Mouse (Mus musculus) liver, embryonic 15.5 days (tissue): ENCODE results near the gene Znrf2. TPM values are rescaled to one million over a fixed set of nuclear protein-coding genes. Genes with fewer than 3 reads are reported as not detected.
A peak's percentile ranks its signal among the peaks of the same experiment; 100 is the strongest.

ENCODE experiments used
- ATAC-seq: fragments of 200-750 bp; cut with Nextera tagmentation; 2 replicates; pipeline ENCODE4 v1.8.0; 2017; ENCODE audit warnings: moderate number of reproducible peaks, mild to moderate bottlenecking, moderate library complexity; ENCODE audit not compliant: insufficient read depth
- H3K27ac ChIP-seq: fragments of 300-500 bp; sonication (generic); replicated peaks from 2 replicates; pipeline ENCODE4 v1.5.1; 2015; ENCODE audit warnings: mild to moderate bottlenecking, inconsistent platforms
- H3K27me3 ChIP-seq: fragments of 300-500 bp; sonication (generic); 2 replicates; pipeline ENCODE4 v1.6.1; 2015; ENCODE audit warnings: mild to moderate bottlenecking, inconsistent platforms
- H3K36me3 ChIP-seq: fragments of 300-500 bp; sonication (generic); replicated peaks from 2 replicates; pipeline ENCODE4 v1.6.1; 2015; ENCODE audit warnings: moderate library complexity, mild to moderate bottlenecking, inconsistent platforms
- H3K4me1 ChIP-seq: fragments of 300-500 bp; sonication (generic); replicated peaks from 2 replicates; pipeline ENCODE4 v1.6.1; 2015; ENCODE audit warnings: inconsistent platforms
- H3K4me2 ChIP-seq: fragments of 300-500 bp; sonication (generic); 2 replicates; pipeline ENCODE4 v1.6.1; 2015; ENCODE audit warnings: moderate library complexity, mild to moderate bottlenecking, inconsistent platforms
- H3K4me3 ChIP-seq: fragments of 300-500 bp; sonication (generic); replicated peaks from 2 replicates; pipeline ENCODE4 v1.5.1; 2015; ENCODE audit warnings: mild to moderate bottlenecking, inconsistent platforms
- H3K9ac ChIP-seq: fragments of 300-500 bp; sonication (generic); 2 replicates; pipeline ENCODE4 v1.6.1; 2015; ENCODE audit warnings: moderate library complexity, mild to moderate bottlenecking, inconsistent platforms
- H3K9me3 ChIP-seq: fragments of 300-500 bp; sonication (generic); replicated peaks from 2 replicates; pipeline ENCODE4 v1.6.1; 2016; ENCODE audit warnings: inconsistent platforms
- WGBS: fragments of 180-500 bp; shearing (Covaris S2); methylation state at CpG from one replicate; pipeline ENCODE4 v1.1.7; 2015; ENCODE audit warnings: mixed read lengths; ENCODE audit not compliant: insufficient replicate concordance; 5-methylcytosine and 5-hydroxymethylcytosine counted together
- polyA plus RNA-seq: library from polyadenylated mRNA; unstranded; fragments of >200 nt; fragmentation: Nextera tagmentation; extraction: Ambion mirVana; gene quantifications from 2 replicates; pipeline ENCODE4 v1.2.1, GENCODE M21; 2015

The Znrf2 gene
- 2.1 and 2.2 TPM in 2 replicates for polyA plus RNA-seq

DNA sequence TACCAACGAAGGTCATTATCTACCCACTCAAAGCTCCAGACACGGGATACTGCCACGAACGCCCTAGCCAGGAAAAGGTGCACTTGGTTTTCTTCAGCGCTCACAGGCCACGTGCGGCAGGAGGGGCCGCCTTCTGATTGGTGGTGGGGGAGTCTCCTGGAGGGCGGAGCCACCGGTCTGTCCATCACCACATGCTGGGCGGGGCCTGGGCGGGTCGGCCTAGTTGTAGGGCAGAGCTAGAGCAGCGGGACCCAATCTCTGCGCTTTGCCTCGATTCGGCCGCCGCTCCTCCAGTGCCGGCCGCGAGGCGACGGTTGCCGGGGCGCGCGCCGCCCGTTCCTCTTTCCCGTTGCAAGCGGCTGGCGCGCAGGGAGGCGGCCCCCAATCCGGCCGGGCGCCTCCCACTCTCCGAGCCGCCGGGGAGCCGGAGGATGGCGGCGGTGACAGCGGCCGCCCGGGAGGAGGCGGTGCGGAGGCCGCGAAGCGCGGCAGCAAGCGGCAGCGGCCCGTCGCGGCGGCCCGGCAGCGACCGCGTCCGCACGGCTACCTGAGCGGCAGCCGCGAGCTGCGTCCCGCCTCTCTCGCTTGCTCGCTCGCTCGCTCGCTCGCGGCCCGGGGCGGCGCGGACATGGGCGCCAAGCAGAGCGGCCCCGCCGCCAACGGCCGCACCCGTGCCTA is at the start of gene Znrf2:
Znrf2 (plus strand) TSS at position 529 of the 678 bp plus-strand sequence.
- no peaks in the 10 kb centered on the region for H3K27me3 ChIP-seq
- peaks cover 50% of the 10 kb centered on the region for H3K4me1 ChIP-seq
- under 1% methylated on average over 79 of the region's 88 CpGs for WGBS
- H3K9me3 ChIP-seq, result no peaks in the 10 kb centered on the region
- H3K36me3 ChIP-seq, result no peaks in the 10 kb centered on the region
- H3K27ac ChIP-seq, result peak within 1 kb of the TSS; percentile 96
- peak; percentile 98 for ATAC-seq
- peak within 1 kb of the TSS; percentile 88 for H3K9ac ChIP-seq
- peak within 1 kb of the TSS; percentile 85 for H3K4me3 ChIP-seq
- peak within 1 kb of the TSS; percentile 92 for H3K4me2 ChIP-seq

DNA sequence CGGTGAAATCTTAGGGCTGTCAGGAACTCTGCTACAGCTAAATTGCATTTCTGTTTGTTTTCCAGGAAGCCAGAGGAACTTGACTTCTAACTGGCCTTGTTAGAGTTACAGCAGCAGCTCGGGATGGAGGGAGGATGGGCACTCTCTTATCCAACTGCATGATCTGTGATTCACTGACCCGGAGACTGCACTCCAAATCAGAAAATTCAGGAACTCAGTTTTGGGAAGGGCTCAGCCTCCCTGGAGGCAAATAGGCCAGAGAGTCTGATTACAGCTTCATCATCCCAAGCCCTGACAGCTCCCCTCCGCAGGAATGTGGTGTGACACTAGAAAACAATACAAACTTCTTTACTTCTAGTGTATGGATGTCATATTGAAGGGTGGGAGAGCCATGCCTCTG is 49.0 kb upstream of the Znrf2 start:
- WGBS, result 31% methylated on average over 4 of the region's 4 CpGs
- Histone ChIP-seq H3K27me3 (no peaks in the 10 kb centered on the region), H3K27ac (no peak overlapping the region), H3K36me3 (no peaks in the 10 kb centered on the region), H3K9me3 (no peaks in the 10 kb centered on the region), H3K4me2 (no peak overlapping the region), H3K4me1 (no peaks in the 10 kb centered on the region; the same call in 1 of the 2 replicates), H3K4me3 (no peak overlapping the region), H3K9ac (no peak overlapping the region)
- no peak for ATAC-seq

DNA sequence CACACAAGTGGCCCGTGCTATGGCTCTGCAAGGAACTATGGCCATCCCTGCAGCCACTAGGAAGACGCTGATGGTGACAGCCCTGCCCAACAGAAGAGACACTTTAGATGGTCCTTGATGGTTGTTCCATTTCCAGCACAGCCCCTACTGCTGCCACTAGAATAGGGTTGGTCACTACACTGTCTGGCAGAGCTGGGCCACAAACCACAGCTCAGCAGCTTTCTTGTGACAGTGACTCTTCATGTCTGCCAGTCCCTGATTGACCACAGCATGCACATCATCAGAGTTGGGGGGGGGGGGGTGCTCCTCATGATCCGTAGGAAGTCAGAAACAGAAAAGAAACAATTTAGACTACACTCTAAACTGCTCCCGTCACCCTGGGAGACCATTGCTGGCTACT is 46.0 kb upstream of the Znrf2 start:
- H3K4me1 ChIP-seq, result peaks cover 3% of the 10 kb centered on the region; the same call in 1 of the 2 replicates
- 57% methylated on average over 4 of the region's 4 CpGs for WGBS
- H3K36me3 ChIP-seq, result no peaks in the 10 kb centered on the region
- H3K4me3 ChIP-seq, result no peak overlapping the region
- H3K27ac ChIP-seq, result no peak overlapping the region
- no peak for ATAC-seq
- no peak overlapping the region for H3K4me2 ChIP-seq
- no peaks in the 10 kb centered on the region for H3K9me3 ChIP-seq
- no peaks in the 10 kb centered on the region for H3K27me3 ChIP-seq
- no peak overlapping the region for H3K9ac ChIP-seq

DNA sequence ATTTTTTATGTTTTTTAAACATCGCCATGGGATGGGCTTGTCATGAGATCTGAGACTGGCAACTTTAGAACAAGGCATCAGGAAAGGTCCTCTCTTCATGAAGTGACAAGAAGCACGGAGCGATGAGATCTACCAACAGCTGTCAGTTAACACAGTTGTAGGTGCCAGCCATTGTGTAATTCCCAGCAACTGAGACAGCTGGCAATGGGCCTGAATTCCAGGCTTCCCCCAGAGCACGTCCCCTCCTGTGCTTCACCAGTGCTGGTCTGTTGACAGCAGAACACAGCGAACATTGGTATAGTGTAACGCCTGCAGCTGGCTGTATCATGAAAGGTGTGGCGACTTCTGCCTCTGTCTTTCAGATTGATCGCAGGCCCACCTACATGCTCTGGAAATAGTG is 45.5 kb upstream of the Znrf2 start:
- no peaks in the 10 kb centered on the region for H3K27me3 ChIP-seq
- WGBS, result 74% methylated on average over 8 of the region's 8 CpGs
- H3K36me3 ChIP-seq, result no peaks in the 10 kb centered on the region
- H3K4me1 ChIP-seq, result peaks cover 3% of the 10 kb centered on the region; the same call in 1 of the 2 replicates
- no peak overlapping the region for H3K4me3 ChIP-seq
- no peak overlapping the region for H3K4me2 ChIP-seq
- no peak for ATAC-seq
- no peak overlapping the region for H3K27ac ChIP-seq
- no peaks in the 10 kb centered on the region for H3K9me3 ChIP-seq
- no peak overlapping the region for H3K9ac ChIP-seq

DNA sequence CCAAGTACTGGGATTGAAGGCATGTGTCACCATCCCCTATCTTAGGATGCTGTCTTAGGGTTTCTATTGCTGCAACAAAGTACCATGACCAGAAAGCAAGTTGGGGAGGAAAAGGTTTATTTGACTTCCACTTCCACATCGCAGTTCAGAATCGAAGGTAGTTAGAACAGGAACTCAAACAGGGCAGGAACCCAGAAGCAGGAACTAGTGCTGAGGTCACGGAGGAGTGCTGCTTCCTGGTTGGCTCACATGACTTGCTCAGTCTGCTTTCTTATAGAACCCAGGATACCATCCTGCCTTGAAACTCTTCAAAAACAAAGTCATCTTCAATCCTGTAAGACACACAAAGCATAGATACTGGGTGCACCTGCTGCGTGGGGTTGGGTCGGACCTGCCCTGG is 44.6 kb upstream of the Znrf2 start:
- 71% methylated on average over 5 of the region's 5 CpGs for WGBS
- no peak for ATAC-seq
- Histone ChIP-seq H3K4me1 (peaks cover 3% of the 10 kb centered on the region; the same call in 1 of the 2 replicates), H3K36me3 (no peaks in the 10 kb centered on the region), H3K4me2 (no peak overlapping the region), H3K9ac (no peak overlapping the region), H3K9me3 (no peaks in the 10 kb centered on the region), H3K27me3 (no peaks in the 10 kb centered on the region), H3K27ac (no peak overlapping the region), H3K4me3 (no peak overlapping the region)

GRCm38 (mm10) chr6:54775739-54776138 is 41.0 kb upstream of the Znrf2 start:
- no peak for ATAC-seq
- no peaks in the 10 kb centered on the region for H3K36me3 ChIP-seq
- H3K27me3 ChIP-seq, result no peaks in the 10 kb centered on the region

GRCm38 (mm10) chr6:54777661-54778060 is 39.1 kb upstream of the Znrf2 start:
- Histone ChIP-seq H3K4me1 (0 out of 2 replicates have a peak, but pooled peaks cover 3% of the 10 kb centered on the region), H3K4me3 (no peak overlapping the region), H3K9ac (no peak overlapping the region), H3K36me3 (no peaks in the 10 kb centered on the region), H3K4me2 (no peak overlapping the region), H3K9me3 (no peaks in the 10 kb centered on the region), H3K27me3 (no peaks in the 10 kb centered on the region), H3K27ac (no peak overlapping the region)
- no peak for ATAC-seq
- 58% methylated on average over 8 of the region's 8 CpGs for WGBS

More at GRCm38 (mm10) chr6:54775739-54776138, 41.0 kb upstream of the Znrf2 start:
- Histone ChIP-seq H3K4me1 (0 out of 2 replicates have a peak, but pooled peaks cover 3% of the 10 kb centered on the region), H3K27ac (no peak overlapping the region), H3K4me3 (no peak overlapping the region), H3K4me2 (no peak overlapping the region), H3K9ac (no peak overlapping the region), H3K9me3 (no peaks in the 10 kb centered on the region)

DNA sequence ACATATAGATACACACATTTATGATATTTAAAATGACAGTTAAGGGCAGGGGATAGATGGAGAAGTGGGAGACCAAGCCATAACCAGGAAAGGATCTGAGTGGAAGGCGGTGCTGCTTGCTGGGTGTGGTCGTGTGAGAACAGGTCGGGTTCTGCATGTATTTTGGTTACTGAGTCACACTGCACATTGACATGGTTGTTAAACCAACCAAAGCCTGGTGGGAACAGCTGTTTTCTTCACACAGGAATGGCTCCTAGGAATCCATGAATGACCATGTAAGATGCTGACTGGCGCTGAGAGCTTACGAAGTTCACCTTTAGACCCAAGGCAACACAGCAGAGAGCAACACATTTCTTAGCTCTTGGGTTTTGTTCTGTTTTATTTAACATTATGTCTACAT is 36.7 kb upstream of the Znrf2 start:
- no peak overlapping the region for H3K4me3 ChIP-seq
- no peak for ATAC-seq
- 67% methylated on average over 5 of the region's 5 CpGs for WGBS

GRCm38 (mm10) chr6:54780569-54781304 is 36.0 kb upstream of the Znrf2 start:
- 21% methylated on average over 5 of the region's 5 CpGs for WGBS
- H3K4me3 ChIP-seq, result no peak overlapping the region
- no peak overlapping the region for H3K9ac ChIP-seq
- no peaks in the 10 kb centered on the region for H3K36me3 ChIP-seq
- ATAC-seq, result no peak
- no peak overlapping the region for H3K4me2 ChIP-seq
- no peak overlapping the region for H3K27ac ChIP-seq
- H3K4me1 ChIP-seq, result 0 out of 2 replicates have a peak, but pooled peaks cover under 1% of the 10 kb centered on the region
- H3K9me3 ChIP-seq, result no peaks in the 10 kb centered on the region
- no peaks in the 10 kb centered on the region for H3K27me3 ChIP-seq

More for the DNA sequence above, 36.7 kb upstream of the Znrf2 start:
- H3K27me3 ChIP-seq, result no peaks in the 10 kb centered on the region
- 0 out of 2 replicates have a peak, but pooled peaks cover 3% of the 10 kb centered on the region for H3K4me1 ChIP-seq
- no peaks in the 10 kb centered on the region for H3K36me3 ChIP-seq
- no peaks in the 10 kb centered on the region for H3K9me3 ChIP-seq
- no peak overlapping the region for H3K27ac ChIP-seq
- no peak overlapping the region for H3K4me2 ChIP-seq
- no peak overlapping the region for H3K9ac ChIP-seq

DNA sequence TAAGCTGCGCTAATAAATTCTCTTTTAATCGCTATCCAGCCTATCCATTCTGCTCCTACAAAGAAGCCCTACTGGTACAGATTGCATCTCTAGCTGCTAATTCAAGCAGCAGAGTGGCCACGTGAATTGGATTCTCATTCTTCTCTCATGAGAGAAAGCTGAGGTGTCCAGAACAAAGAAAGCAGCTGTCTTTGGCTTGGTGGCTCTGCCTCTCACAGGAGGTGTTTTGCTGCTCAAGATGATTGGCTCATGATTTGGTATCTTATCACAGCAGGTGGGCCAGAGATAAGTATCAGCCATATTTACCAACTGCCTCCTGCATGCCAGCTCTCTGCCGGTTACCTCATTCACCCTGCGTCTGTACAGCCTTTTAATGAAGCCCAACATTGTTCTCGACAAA is 34.8 kb upstream of the Znrf2 start:
- ATAC-seq, result no peak
- Histone ChIP-seq H3K36me3 (no peaks in the 10 kb centered on the region), H3K9ac (no peak overlapping the region), H3K4me2 (no peak overlapping the region), H3K27me3 (no peaks in the 10 kb centered on the region), H3K4me1 (no peaks in the 10 kb centered on the region), H3K27ac (no peak overlapping the region), H3K4me3 (no peak overlapping the region), H3K9me3 (no peaks in the 10 kb centered on the region)
- WGBS, result 57% methylated on average over 6 of the region's 6 CpGs

- H3K4me2 ChIP-seq, result no peak overlapping the region
- H3K4me1 ChIP-seq, result 0 out of 2 replicates have a peak, but pooled peaks cover 2% of the 10 kb centered on the region
- ATAC-seq, result no peak
- no peak overlapping the region for H3K27ac ChIP-seq
- WGBS, result 68% methylated on average over 5 of the region's 5 CpGs
- no peaks in the 10 kb centered on the region for H3K9me3 ChIP-seq
- no peaks in the 10 kb centered on the region for H3K27me3 ChIP-seq
- H3K9ac ChIP-seq, result no peak overlapping the region
- H3K4me3 ChIP-seq, result no peak overlapping the region
- H3K36me3 ChIP-seq, result no peaks in the 10 kb centered on the region
These were observed 31.5 kb upstream of the Znrf2 start for GRCm38 (mm10) chr6:54785098-54785730.
